ENCODE assay signal across 19 mouse cellular contexts in the genomic region with DNA sequence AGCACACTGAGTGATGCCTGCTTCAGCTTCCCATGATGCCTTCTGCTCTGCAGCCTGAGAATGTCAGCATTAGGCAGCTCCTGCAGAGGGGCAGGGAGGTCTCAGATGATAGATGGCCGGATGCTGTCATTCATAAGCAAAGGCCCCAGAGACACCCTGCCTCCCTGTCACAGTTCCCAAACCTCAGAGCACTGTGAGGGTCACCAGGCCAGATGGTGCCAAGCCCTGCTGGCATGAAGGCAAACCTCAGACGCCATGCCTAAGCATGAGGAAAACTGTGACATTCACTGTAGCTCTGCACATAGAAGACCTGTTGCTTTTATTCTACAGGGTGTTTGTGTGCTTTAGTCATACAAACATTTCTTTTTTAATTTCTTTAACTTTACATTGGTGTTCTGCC. TPM values are rescaled to one million over a fixed set of nuclear protein-coding genes. Genes with fewer than 3 reads are reported as not detected.
DNase-seq lines count a peak whose midpoint lies in the region; ATAC-seq lines count a peak whose summit lies in the region.
"Had no signal": no experiment of that assay in that cellular context is flagged by ENCODE, and none has a peak within 500 bp of the region (broad histone marks: within the 10 kb centered on the region; RNA-seq: fewer than 3 reads in every experiment).

No protein-coding gene starts in this region.

- DNase-seq in cerebellum, postnatal 14 days, result peak; percentile 32 to 50
- DNase-seq in cerebellum, postnatal 36 days, result no peak
- no peak for DNase-seq in kidney, postnatal 25 days
- DNase-seq in midbrain, embryonic 11.5 days (ENCODE audit: low spot score, missing footprints), result no peak
- DNase-seq in right cerebral cortex, postnatal 25 days, result no peak
- no peak for DNase-seq in right cerebral cortex, postnatal 36 days (ENCODE audit: low spot score in 2 of 2)
- DNase-seq: adrenal gland, postnatal 10 days; cerebellum, adult 8-10 months; heart, postnatal 36 days; kidney, postnatal 36 days; liver had no signal

- H3K4me3 ChIP-seq in kidney, embryonic 14.5 days (ENCODE audit: low read length), result no peak overlapping the region
- no peak overlapping the region for H3K4me3 ChIP-seq in midbrain, embryonic 13.5 days (replicated peaks)
- no peak overlapping the region for H3K4me3 ChIP-seq in midbrain, embryonic 11.5 days (ENCODE audit: low read depth, low read length)
- H3K4me3 ChIP-seq: embryonic facial prominence, embryonic 13.5 days; erythroblast, embryonic 14.5 days; forebrain, embryonic 13.5 days; heart, embryonic 15.5 days; liver, embryonic 15.5 days had no signal

- no peaks in the 10 kb centered on the region for H3K9me3 ChIP-seq in kidney, embryonic 14.5 days (ENCODE audit: control insufficient read depth, low read length)
- H3K9me3 ChIP-seq in midbrain, embryonic 13.5 days, result no peaks in the 10 kb centered on the region
- H3K9me3 ChIP-seq in midbrain, embryonic 11.5 days (ENCODE audit: control insufficient read depth, low read length), result no peaks in the 10 kb centered on the region
- H3K9me3 ChIP-seq: embryonic facial prominence, embryonic 13.5 days; forebrain, embryonic 13.5 days; heart, embryonic 15.5 days; liver, embryonic 15.5 days had no signal

- H3K27me3 ChIP-seq in kidney, embryonic 14.5 days (ENCODE audit: control insufficient read depth, insufficient read depth, low read length), result no peaks in the 10 kb centered on the region
- H3K27me3 ChIP-seq in midbrain, embryonic 13.5 days, result no peaks in the 10 kb centered on the region
- no peaks in the 10 kb centered on the region for H3K27me3 ChIP-seq in midbrain, embryonic 11.5 days (ENCODE audit: control insufficient read depth, insufficient read depth, low read length)
- H3K27me3 ChIP-seq: forebrain, embryonic 13.5 days; heart, embryonic 15.5 days; liver, embryonic 15.5 days had no signal

- no peak overlapping the region for H3K9ac ChIP-seq in kidney, embryonic 14.5 days (ENCODE audit: low read depth, low read length)
- H3K9ac ChIP-seq in midbrain, embryonic 13.5 days (replicated peaks), result no peak overlapping the region
- no peak overlapping the region for H3K9ac ChIP-seq in midbrain, embryonic 11.5 days (ENCODE audit: low read length)
- H3K9ac ChIP-seq: embryonic facial prominence, embryonic 13.5 days; forebrain, embryonic 13.5 days; heart, embryonic 15.5 days; liver, embryonic 15.5 days had no signal

- peaks cover 51% of the 10 kb centered on the region for H3K4me1 ChIP-seq in kidney, embryonic 14.5 days (ENCODE audit: control insufficient read depth, insufficient read depth, low read length)
- H3K4me1 ChIP-seq in midbrain, embryonic 13.5 days (replicated peaks), result peaks cover 51% of the 10 kb centered on the region
- peaks cover 25% of the 10 kb centered on the region for H3K4me1 ChIP-seq in midbrain, embryonic 11.5 days (ENCODE audit: control insufficient read depth, insufficient read depth, low read length)

- peak overlapping the region; percentile 12; the same call in 1 of the 2 replicates for H3K27ac ChIP-seq in kidney, embryonic 14.5 days (ENCODE audit: low read depth, low read length)
- peak overlapping the region; percentile 2; the same call in 1 of the 2 replicates for H3K27ac ChIP-seq in midbrain, embryonic 13.5 days
- no peak overlapping the region for H3K27ac ChIP-seq in midbrain, embryonic 11.5 days (ENCODE audit: low read depth, low read length)
- H3K27ac ChIP-seq: embryonic facial prominence, embryonic 13.5 days; forebrain, embryonic 13.5 days; liver, embryonic 15.5 days had no signal

- 59% methylated on average over 2 of the region's 2 CpGs for WGBS in kidney, embryonic 14.5 days
- 70% methylated on average over 2 of the region's 2 CpGs for WGBS in midbrain, embryonic 13.5 days
- 77% methylated on average over 2 of the region's 2 CpGs for WGBS in midbrain, embryonic 11.5 days

- no peaks in the 10 kb centered on the region; the same call in 1 of the 2 replicates for H3K36me3 ChIP-seq in kidney, embryonic 14.5 days (ENCODE audit: control insufficient read depth, insufficient read depth, low read length)
- peaks cover 21% of the 10 kb centered on the region for H3K36me3 ChIP-seq in midbrain, embryonic 13.5 days
- H3K36me3 ChIP-seq in midbrain, embryonic 11.5 days (ENCODE audit: control insufficient read depth, insufficient read depth, low read length), result no peaks in the 10 kb centered on the region
- H3K36me3 ChIP-seq: liver, embryonic 15.5 days had no signal

- no peak for ATAC-seq in kidney, embryonic 14.5 days (ENCODE audit: low FRiP score, low TSS enrichment)
- no peak for ATAC-seq in midbrain, embryonic 13.5 days
- no peak for ATAC-seq in midbrain, embryonic 11.5 days (ENCODE audit: low FRiP score)
- ATAC-seq: forebrain, embryonic 13.5 days; midbrain, embryonic 16.5 days had no signal

- H3K4me2 ChIP-seq in kidney, embryonic 14.5 days (replicated peaks; ENCODE audit: low read depth, low read length), result no peak overlapping the region
- H3K4me2 ChIP-seq in midbrain, embryonic 13.5 days (replicated peaks), result no peak overlapping the region
- no peak overlapping the region for H3K4me2 ChIP-seq in midbrain, embryonic 11.5 days
- H3K4me2 ChIP-seq: embryonic facial prominence, embryonic 13.5 days; forebrain, embryonic 13.5 days; heart, embryonic 15.5 days; liver, embryonic 15.5 days had no signal

RNA-seq across cellular contexts. Expression of a gene that starts 50.4 kb away (rescaled TPM):
- polyA plus RNA-seq in kidney, embryonic 14.5 days (2014; fragmentation: Nextera tagmentation; extraction: Ambion mirVana), result 16.6 and 19.6 TPM in 2 replicates
- polyA plus RNA-seq in midbrain, embryonic 13.5 days (2015; fragmentation: Nextera tagmentation; extraction: Ambion mirVana), result 4.1 and 5.9 TPM in 2 replicates
- 3.9 TPM in 2 replicates for polyA plus RNA-seq in midbrain, embryonic 11.5 days (2014; fragmentation: Nextera tagmentation; extraction: Ambion mirVana)

Comparison
In these comparisons a context has a peak if more than half of its experiments do, and no peak if none do; other contexts are left out.
1. DNase-seq: peak in cerebellum, postnatal 14 days (2 of 2); none in cerebellum, postnatal 36 days (0 of 2), kidney, postnatal 25 days (0 of 2), midbrain, embryonic 11.5 days (single experiment), right cerebral cortex, postnatal 25 days (single experiment) and right cerebral cortex, postnatal 36 days (0 of 2).